Mouse (Mus musculus) liver, embryonic 15.5 days (tissue): ENCODE measurements at regions not wholly inside any gene's neighbourhood (a gene's known extent, or its start where the extent isn't known, plus 50 kb on each side); places are given as distances from the start of the nearest gene placed in this dataset.

Source experiments
- ATAC-seq: fragments of 200-750 bp; cut with Nextera tagmentation; 2 replicates; pipeline ENCODE4 v1.8.0; 2017; ENCODE audit warnings: moderate number of reproducible peaks, mild to moderate bottlenecking, moderate library complexity; ENCODE audit not compliant: insufficient read depth
- H3K27ac ChIP-seq: fragments of 300-500 bp; sonication (generic); replicated peaks from 2 replicates; pipeline ENCODE4 v1.5.1; 2015; ENCODE audit warnings: mild to moderate bottlenecking, inconsistent platforms
- H3K27me3 ChIP-seq: fragments of 300-500 bp; sonication (generic); 2 replicates; pipeline ENCODE4 v1.6.1; 2015; ENCODE audit warnings: mild to moderate bottlenecking, inconsistent platforms
- H3K36me3 ChIP-seq: fragments of 300-500 bp; sonication (generic); replicated peaks from 2 replicates; pipeline ENCODE4 v1.6.1; 2015; ENCODE audit warnings: moderate library complexity, mild to moderate bottlenecking, inconsistent platforms
- H3K4me1 ChIP-seq: fragments of 300-500 bp; sonication (generic); replicated peaks from 2 replicates; pipeline ENCODE4 v1.6.1; 2015; ENCODE audit warnings: inconsistent platforms
- H3K4me2 ChIP-seq: fragments of 300-500 bp; sonication (generic); 2 replicates; pipeline ENCODE4 v1.6.1; 2015; ENCODE audit warnings: moderate library complexity, mild to moderate bottlenecking, inconsistent platforms
- H3K4me3 ChIP-seq: fragments of 300-500 bp; sonication (generic); replicated peaks from 2 replicates; pipeline ENCODE4 v1.5.1; 2015; ENCODE audit warnings: mild to moderate bottlenecking, inconsistent platforms
- H3K9ac ChIP-seq: fragments of 300-500 bp; sonication (generic); 2 replicates; pipeline ENCODE4 v1.6.1; 2015; ENCODE audit warnings: moderate library complexity, mild to moderate bottlenecking, inconsistent platforms
- H3K9me3 ChIP-seq: fragments of 300-500 bp; sonication (generic); replicated peaks from 2 replicates; pipeline ENCODE4 v1.6.1; 2016; ENCODE audit warnings: inconsistent platforms
- WGBS: fragments of 180-500 bp; shearing (Covaris S2); methylation state at CpG from one replicate; pipeline ENCODE4 v1.1.7; 2015; ENCODE audit warnings: mixed read lengths; ENCODE audit not compliant: insufficient replicate concordance; 5-methylcytosine and 5-hydroxymethylcytosine counted together

DNA sequence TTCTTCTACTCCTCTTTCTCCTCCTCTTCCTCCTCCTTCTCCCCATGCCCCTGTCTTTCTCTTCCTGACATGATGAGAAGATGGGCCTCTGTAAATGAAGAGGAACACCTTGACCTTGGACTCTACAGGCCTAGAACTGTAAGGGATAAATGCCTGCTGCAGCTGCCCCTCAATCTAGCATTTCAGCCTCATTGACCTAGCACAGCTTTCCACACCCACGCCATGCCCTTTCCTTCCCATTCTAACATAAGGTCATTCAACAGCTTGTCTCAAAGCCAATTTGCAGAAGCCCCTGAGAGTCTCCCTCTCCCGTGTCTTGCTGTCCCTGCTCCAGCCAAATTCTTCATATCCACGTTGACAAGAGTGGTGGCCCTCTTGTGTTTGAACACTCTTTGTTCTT lies 63.8 kb upstream of the Dscam start:
- Histone ChIP-seq H3K4me2 (no peak overlapping the region), H3K9me3 (no peaks in the 10 kb centered on the region), H3K4me3 (no peak overlapping the region), H3K4me1 (no peaks in the 10 kb centered on the region), H3K36me3 (no peaks in the 10 kb centered on the region), H3K27me3 (no peaks in the 10 kb centered on the region), H3K27ac (no peak overlapping the region), H3K9ac (no peak overlapping the region)
- 43% methylated on average over 3 of the region's 3 CpGs for WGBS
- ATAC-seq = no peak

DNA sequence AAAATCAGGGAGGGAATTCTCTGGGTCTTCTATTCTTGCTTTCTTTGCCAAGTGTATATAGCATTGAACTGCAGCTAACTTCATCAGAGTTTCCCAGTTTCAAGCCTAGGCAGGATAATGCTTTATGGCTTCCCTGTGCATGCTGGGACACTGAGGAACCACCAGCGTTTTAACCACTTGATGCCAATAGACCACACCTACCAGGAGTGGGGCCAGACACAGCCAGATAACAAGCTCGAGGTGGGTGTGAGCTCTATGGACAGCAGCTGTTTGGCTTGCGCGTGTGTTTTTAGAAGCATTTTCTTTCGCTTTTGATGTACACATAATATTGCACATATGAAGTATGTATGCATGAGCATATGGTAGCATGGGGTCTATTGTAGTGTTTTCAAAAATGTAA lies 69.1 kb upstream of the Dscam start:
- no peak for ATAC-seq
- Histone ChIP-seq H3K9me3 (no peaks in the 10 kb centered on the region), H3K4me1 (peaks cover 6% of the 10 kb centered on the region), H3K27ac (no peak overlapping the region), H3K27me3 (no peaks in the 10 kb centered on the region), H3K36me3 (no peaks in the 10 kb centered on the region), H3K9ac (no peak overlapping the region), H3K4me2 (no peak overlapping the region), H3K4me3 (no peak overlapping the region)
- WGBS = 39% methylated on average over 5 of the region's 5 CpGs

DNA sequence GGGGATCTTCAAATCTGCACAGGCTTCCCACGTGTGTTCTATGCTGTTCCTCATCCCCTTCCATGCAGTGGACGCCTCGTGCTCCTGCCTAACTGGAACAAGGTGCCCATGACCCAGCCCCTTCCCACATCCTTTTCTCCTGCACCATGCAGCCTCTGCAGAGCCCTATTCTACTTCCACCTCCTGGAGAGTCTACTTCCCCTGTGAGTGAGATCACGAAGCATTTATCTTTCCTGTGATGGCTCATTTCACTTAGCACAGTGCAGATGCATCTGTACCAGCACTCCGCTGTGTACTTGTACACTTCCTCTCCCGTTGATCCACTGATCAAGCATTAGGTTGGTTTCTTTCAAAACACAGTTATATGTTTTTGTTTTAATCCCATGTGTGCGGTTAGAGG lies 69.5 kb upstream of the Dscam start:
- no peak for ATAC-seq
- H3K36me3 ChIP-seq = no peaks in the 10 kb centered on the region
- WGBS = 23% methylated on average over 7 of the region's 7 CpGs

DNA sequence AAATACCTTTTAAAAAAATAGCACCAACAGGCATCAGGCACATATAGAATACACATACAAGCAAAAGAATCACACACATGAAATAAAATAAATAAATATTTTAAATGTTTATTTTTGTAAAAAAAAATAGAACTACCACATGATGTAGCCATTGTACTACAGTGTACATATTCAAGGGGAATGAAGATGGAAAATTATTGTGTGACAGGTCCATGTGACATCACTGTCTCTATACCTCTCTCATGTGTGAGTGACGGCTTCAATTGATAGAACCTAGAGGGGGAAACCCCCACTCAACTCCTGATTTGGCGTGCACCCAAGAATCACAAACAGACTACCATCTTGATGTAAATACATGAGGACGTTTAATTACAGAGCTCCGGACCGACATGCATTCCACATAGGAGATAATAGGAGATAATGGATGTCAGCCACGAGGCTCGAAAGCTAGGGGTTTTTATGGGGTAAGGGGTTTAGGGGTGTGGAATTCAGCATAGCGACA lies 70.4 kb upstream of the Dscam start:
- Histone ChIP-seq H3K27ac (no peak overlapping the region), H3K4me3 (no peak overlapping the region), H3K27me3 (no peaks in the 10 kb centered on the region), H3K4me2 (no peak overlapping the region), H3K9ac (no peak overlapping the region), H3K4me1 (peaks cover 6% of the 10 kb centered on the region), H3K9me3 (no peaks in the 10 kb centered on the region), H3K36me3 (no peaks in the 10 kb centered on the region)
- no peak for ATAC-seq
- 56% methylated on average over 8 of the region's 8 CpGs for WGBS

More for the DNA sequence above, 69.5 kb upstream of the Dscam start:
- Histone ChIP-seq H3K4me2 (no peak overlapping the region), H3K9me3 (no peaks in the 10 kb centered on the region), H3K4me1 (peaks cover 6% of the 10 kb centered on the region), H3K27ac (no peak overlapping the region), H3K4me3 (no peak overlapping the region), H3K27me3 (no peaks in the 10 kb centered on the region), H3K9ac (no peak overlapping the region)

DNA sequence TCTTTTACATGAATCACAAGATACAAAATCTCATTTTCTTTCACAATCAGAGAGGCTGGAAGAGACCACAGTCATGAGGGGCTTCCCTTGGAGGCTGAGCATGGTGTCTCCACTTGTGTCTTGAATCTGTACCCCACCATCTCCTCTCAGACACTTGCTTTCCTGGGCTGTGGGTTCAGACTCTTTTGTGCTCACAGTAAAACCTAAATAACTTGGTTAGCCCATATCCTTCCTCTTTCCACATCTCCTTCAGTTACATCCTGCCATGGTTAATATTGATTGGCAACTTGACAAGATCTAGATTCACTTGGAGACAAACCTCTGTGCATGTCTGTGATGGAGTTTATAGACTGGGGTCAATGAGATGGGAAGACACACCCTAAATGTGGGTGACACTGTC lies 71.1 kb upstream of the Dscam start:
- Histone ChIP-seq H3K4me2 (no peak overlapping the region), H3K36me3 (no peaks in the 10 kb centered on the region), H3K27me3 (no peaks in the 10 kb centered on the region), H3K9ac (no peak overlapping the region), H3K27ac (no peak overlapping the region), H3K4me3 (no peak overlapping the region), H3K4me1 (peaks cover 6% of the 10 kb centered on the region), H3K9me3 (no peaks in the 10 kb centered on the region)
- ATAC-seq = no peak

DNA sequence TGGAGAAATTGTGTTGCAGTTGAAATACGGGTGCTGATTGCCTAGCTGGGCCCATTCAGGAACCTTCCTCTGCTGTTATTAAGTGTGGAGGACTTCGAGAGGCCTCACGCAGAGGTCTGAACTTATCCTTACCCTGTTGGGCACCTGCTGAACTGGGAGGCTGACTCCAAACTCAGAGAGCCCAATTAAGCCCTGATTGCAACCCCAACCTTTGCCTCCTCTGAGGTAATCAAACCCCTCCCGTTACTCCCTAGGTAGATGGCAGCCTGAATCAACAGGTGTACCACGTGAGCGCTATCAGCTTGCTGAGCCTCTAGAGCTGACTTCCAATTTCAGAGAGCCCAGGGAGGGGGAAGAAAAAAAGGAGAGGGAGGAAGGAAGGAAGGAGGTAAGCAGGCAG lies 79.9 kb upstream of the Dscam start:
- H3K9ac ChIP-seq = no peak overlapping the region
- H3K4me2 ChIP-seq = no peak overlapping the region
- no peaks in the 10 kb centered on the region for H3K27me3 ChIP-seq
- no peaks in the 10 kb centered on the region for H3K4me1 ChIP-seq
- H3K36me3 ChIP-seq = no peaks in the 10 kb centered on the region
- H3K4me3 ChIP-seq = no peak overlapping the region
- no peaks in the 10 kb centered on the region for H3K9me3 ChIP-seq
- 67% methylated on average over 6 of the region's 6 CpGs for WGBS
- no peak overlapping the region for H3K27ac ChIP-seq
- ATAC-seq = no peak

DNA sequence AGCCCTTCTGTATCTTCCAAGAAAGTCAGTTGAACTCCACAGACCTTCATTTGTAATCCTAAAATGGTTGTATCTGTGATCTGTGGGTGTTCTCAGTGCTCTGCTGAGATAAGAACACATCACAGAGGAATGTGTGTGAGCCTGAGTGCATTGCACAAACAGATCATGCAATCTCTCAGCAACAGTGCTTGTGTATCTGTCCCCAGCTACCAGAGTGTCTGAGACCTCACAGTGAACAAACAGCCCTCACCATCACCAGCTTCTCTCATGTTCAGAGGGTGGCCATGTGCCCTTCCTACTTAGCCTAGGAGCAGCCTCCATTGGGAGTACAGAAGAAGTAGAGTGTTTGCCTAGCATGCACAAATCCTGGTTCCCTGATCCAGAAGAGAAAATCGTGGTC lies 82.0 kb upstream of the Dscam start:
- H3K36me3 ChIP-seq = no peaks in the 10 kb centered on the region
- H3K27me3 ChIP-seq = no peaks in the 10 kb centered on the region
- no peak overlapping the region for H3K4me3 ChIP-seq
- no peak overlapping the region for H3K4me2 ChIP-seq
- no peaks in the 10 kb centered on the region for H3K9me3 ChIP-seq
- no peak for ATAC-seq
- WGBS = 68% methylated on average over 1 of the region's 1 CpGs
- H3K27ac ChIP-seq = no peak overlapping the region
- no peaks in the 10 kb centered on the region for H3K4me1 ChIP-seq
- no peak overlapping the region for H3K9ac ChIP-seq

DNA sequence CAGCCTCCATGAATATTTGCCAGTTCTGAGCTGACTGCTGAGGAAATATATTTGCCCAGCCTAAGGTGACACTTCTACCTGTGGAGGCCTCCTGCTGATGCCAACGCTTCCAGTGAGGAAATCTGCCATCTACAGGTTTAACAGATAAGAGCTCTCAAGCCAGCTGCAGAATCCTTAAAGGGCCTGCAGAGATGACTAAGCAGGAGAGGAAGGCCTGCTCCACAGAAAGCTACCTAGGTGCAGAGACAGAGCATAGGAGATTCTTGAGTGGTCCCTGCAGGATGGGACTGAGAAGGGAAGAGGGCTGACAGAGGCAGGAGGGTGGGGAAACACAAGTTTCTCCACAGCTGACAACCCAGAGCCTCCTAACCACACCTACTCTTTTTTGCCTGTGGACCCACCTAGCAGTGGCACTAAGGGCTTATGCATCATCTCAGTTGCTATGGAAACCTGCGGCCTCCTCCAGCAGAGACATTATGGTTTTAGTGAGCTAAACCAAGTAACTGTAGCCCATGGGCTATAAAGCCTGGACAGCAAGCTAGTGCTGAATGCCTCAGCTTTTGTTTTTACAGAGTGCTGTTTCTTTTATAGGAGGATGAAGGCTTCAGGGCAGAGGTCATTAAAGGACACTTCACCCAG lies 82.6 kb upstream of the Dscam start:
- no peak overlapping the region for H3K9ac ChIP-seq
- H3K27me3 ChIP-seq = no peaks in the 10 kb centered on the region
- H3K4me2 ChIP-seq = no peak overlapping the region
- no peak overlapping the region for H3K4me3 ChIP-seq
- no peak for ATAC-seq
- no peaks in the 10 kb centered on the region for H3K4me1 ChIP-seq
- H3K36me3 ChIP-seq = no peaks in the 10 kb centered on the region
- H3K27ac ChIP-seq = no peak overlapping the region
- no peaks in the 10 kb centered on the region for H3K9me3 ChIP-seq
- WGBS = 44% methylated on average over 2 of the region's 2 CpGs

DNA sequence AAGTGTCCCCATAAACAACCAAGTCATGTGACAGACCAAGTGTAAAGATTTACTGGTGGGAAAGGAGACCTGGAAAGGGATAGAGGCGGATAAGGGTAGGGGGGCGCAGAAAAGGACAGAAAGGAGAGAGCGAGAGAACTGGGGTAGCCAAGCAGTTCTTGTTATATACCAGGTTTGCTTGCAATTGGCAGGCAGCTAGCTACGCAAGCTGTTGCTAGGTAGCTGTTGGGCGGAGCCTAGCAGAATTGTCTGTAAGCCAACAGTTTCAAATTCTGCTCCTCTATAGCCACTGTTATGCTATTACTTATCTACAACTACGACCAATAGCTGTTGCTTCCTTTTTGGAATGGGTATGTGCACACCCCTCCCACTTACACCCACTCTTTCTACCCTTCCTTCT lies 88.3 kb upstream of the Dscam start:
- H3K36me3 ChIP-seq = no peaks in the 10 kb centered on the region
- H3K4me2 ChIP-seq = no peak overlapping the region
- no peak overlapping the region for H3K27ac ChIP-seq
- H3K27me3 ChIP-seq = no peaks in the 10 kb centered on the region
- H3K4me3 ChIP-seq = no peak overlapping the region
- H3K9ac ChIP-seq = no peak overlapping the region
- H3K4me1 ChIP-seq = no peaks in the 10 kb centered on the region
- no peaks in the 10 kb centered on the region for H3K9me3 ChIP-seq
- no peak for ATAC-seq
- 63% methylated on average over 6 of the region's 6 CpGs for WGBS

DNA sequence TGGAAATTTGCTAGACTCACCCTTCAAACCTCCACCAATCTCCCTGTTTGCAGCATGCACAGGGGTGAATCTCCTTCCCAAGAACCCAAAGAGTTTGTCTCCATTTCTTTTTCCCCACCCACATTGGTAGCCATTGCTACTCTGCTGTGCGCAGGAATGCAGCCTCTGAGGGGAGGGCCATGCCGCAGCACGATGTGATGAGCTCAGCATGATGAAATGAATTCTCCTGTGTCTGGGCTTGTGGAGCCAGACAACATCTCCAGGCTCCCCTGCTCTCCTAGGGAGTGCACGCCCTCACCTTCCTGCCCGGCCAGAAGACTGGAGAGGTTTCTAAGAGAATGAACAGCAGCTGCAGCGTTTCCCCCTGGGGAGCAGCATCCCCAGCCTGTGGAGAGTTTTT lies 92.9 kb upstream of the Dscam start:
- Histone ChIP-seq H3K36me3 (no peaks in the 10 kb centered on the region), H3K27ac (no peak overlapping the region), H3K9ac (no peak overlapping the region), H3K4me1 (no peaks in the 10 kb centered on the region), H3K27me3 (no peaks in the 10 kb centered on the region), H3K4me2 (no peak overlapping the region), H3K9me3 (no peaks in the 10 kb centered on the region), H3K4me3 (no peak overlapping the region)
- ATAC-seq = no peak
- WGBS = 30% methylated on average over 6 of the region's 6 CpGs

DNA sequence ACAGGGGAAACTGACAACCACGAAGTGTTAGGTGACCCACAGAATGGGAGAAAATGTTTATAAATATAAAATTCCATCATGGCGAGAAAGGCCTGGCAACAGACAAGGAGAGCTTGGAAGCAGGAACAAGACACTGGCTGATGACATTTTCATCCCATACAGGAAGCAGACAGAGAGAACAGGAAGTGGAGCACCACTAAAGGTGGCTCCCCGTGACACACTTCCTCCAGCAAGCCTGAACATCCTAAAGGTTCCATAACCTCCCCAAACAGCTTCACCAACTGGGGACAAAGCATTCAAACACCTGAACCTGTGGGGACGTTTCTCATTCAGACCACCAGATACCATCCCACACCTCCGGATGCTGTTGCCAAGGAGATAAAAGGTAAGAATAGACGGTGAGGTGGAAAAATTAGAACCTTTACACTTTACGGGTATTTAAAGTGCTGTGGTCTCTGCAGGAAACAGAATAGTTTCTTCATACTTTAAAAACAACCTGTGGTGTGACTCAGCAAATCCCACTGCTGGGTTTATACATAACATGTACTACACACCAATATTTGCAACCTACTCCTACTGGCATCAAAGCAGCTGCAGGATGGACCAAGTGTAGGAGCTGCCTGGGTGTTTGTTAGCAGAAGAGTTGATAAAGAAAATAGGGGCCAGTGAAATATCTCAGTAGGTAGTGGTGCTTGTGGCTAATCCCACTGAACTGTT lies 86.0 kb upstream of the Bace2 start:
- no peaks in the 10 kb centered on the region for H3K36me3 ChIP-seq
- no peak overlapping the region for H3K4me3 ChIP-seq
- WGBS = 60% methylated on average over 7 of the region's 7 CpGs
- no peaks in the 10 kb centered on the region for H3K4me1 ChIP-seq
- no peak overlapping the region for H3K27ac ChIP-seq
- no peaks in the 10 kb centered on the region for H3K9me3 ChIP-seq
- H3K27me3 ChIP-seq = no peaks in the 10 kb centered on the region
- H3K9ac ChIP-seq = no peak overlapping the region
- no peak for ATAC-seq
- H3K4me2 ChIP-seq = no peak overlapping the region

DNA sequence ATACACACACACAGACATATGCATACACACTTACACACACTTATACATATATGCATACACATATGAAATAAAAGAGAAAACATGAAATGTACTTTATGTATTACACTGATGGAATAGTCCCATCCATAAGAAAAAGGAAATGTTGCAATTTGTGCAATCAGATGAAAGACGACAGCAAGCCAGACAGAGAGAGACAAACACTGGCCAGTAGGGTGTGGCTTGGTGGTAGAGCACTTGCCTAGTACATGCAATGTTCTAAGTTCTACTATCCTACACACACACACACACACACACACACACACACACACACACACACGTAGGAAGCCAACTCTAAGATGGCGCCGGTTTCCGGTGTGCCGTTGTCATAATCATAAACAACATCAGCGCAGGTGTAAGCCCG lies 85.3 kb upstream of the Bace2 start:
- Histone ChIP-seq H3K27ac (no peak overlapping the region), H3K4me3 (no peak overlapping the region), H3K9me3 (no peaks in the 10 kb centered on the region), H3K9ac (no peak overlapping the region), H3K36me3 (no peaks in the 10 kb centered on the region), H3K4me2 (no peak overlapping the region), H3K27me3 (no peaks in the 10 kb centered on the region), H3K4me1 (no peaks in the 10 kb centered on the region)
- 64% methylated on average over 8 of the region's 8 CpGs for WGBS
- no peak for ATAC-seq
